Comparison of ENCODE assay signal across 17 mouse cellular contexts in the genomic region with DNA sequence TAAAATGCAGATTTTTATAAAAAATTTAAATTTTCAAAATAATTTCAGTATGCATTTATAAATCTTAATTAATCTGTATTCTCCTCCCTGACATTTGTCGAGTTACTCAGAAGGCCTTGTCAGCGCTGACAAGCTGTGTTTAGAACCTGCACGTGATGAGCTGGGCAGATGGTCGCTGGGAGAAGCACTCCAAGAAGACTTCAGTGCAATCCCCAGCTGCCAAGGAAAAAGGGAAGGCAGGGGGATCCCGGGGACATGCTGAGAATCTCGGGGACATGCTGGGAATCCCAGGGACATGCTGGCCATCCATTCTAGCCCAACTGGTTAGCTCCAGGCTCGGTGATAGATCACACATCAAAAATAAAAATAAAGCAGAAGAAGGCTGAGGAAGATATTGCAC.
A peak's percentile ranks its signal among the peaks of the same experiment; 100 is the strongest.
DNase-seq lines count a peak whose midpoint lies in the region; ATAC-seq lines count a peak whose summit lies in the region.
"Had no signal": no experiment of that assay in that cellular context is flagged by ENCODE, and none has a peak within 500 bp of the region (broad histone marks: within the 10 kb centered on the region; RNA-seq: fewer than 3 reads in every experiment).

No protein-coding gene starts in this region.

- WGBS in forebrain, embryonic 15.5 days, result 58% methylated on average over 7 of the region's 7 CpGs
- 73% methylated on average over 7 of the region's 7 CpGs for WGBS in forebrain, embryonic 12.5 days
- 65% methylated on average over 7 of the region's 7 CpGs for WGBS in midbrain, embryonic 14.5 days

- no peak overlapping the region for H3K9ac ChIP-seq in forebrain, embryonic 15.5 days (replicated peaks)
- H3K9ac ChIP-seq in forebrain, embryonic 12.5 days, result no peak overlapping the region
- H3K9ac ChIP-seq in midbrain, embryonic 14.5 days (replicated peaks; ENCODE audit: low read length), result no peak overlapping the region
- H3K9ac ChIP-seq: heart, embryonic 13.5 days; liver, postnatal 0 days; neural tube, embryonic 13.5 days had no signal

- peak; percentile 18 to 33 for DNase-seq in left cerebral cortex, postnatal 14 days (ENCODE audit: low spot score in 2 of 2)
- DNase-seq in left cerebral cortex, adult 9 months (ENCODE audit: low spot score in 2 of 2), result no peak
- peak; percentile 54 for DNase-seq in brain, embryonic 18.5 days (ENCODE audit: low read depth, low spot score)
- DNase-seq in layer of hippocampus, postnatal 14 days (ENCODE audit: low spot score in 2 of 2), result peak; percentile 8 to 43
- no peak for DNase-seq in midbrain, embryonic 14.5 days
- DNase-seq: adrenal gland, postnatal 14 days; B cell, adult 2 months; cerebellum, adult 9-10 months; kidney, adult 2 months; kidney, postnatal 14 days; liver; liver, postnatal 0 days; thymus, adult 18-20 months had no signal

- H3K9me3 ChIP-seq in forebrain, embryonic 15.5 days, result no peaks in the 10 kb centered on the region
- H3K9me3 ChIP-seq in forebrain, embryonic 12.5 days, result no peaks in the 10 kb centered on the region
- no peaks in the 10 kb centered on the region for H3K9me3 ChIP-seq in midbrain, embryonic 14.5 days (ENCODE audit: control insufficient read depth, low read length)
- H3K9me3 ChIP-seq: heart, embryonic 13.5 days; neural tube, embryonic 13.5 days had no signal

- H3K27me3 ChIP-seq in forebrain, embryonic 15.5 days, result no peaks in the 10 kb centered on the region
- no peaks in the 10 kb centered on the region for H3K27me3 ChIP-seq in forebrain, embryonic 12.5 days
- H3K27me3 ChIP-seq in midbrain, embryonic 14.5 days (ENCODE audit: control insufficient read depth, insufficient read depth, low read length), result no peaks in the 10 kb centered on the region
- H3K27me3 ChIP-seq: neural tube, embryonic 13.5 days had no signal

- no peak overlapping the region for H3K27ac ChIP-seq in forebrain, embryonic 15.5 days (replicated peaks)
- H3K27ac ChIP-seq in forebrain, embryonic 12.5 days, result no peak overlapping the region
- no peak overlapping the region for H3K27ac ChIP-seq in midbrain, embryonic 14.5 days (replicated peaks; ENCODE audit: low read depth, low read length)
- H3K27ac ChIP-seq: heart, embryonic 13.5 days; neural tube, embryonic 13.5 days had no signal

- H3K36me3 ChIP-seq in forebrain, embryonic 15.5 days, result no peaks in the 10 kb centered on the region
- no peaks in the 10 kb centered on the region for H3K36me3 ChIP-seq in forebrain, embryonic 12.5 days (replicated peaks)
- no peaks in the 10 kb centered on the region for H3K36me3 ChIP-seq in midbrain, embryonic 14.5 days (ENCODE audit: control insufficient read depth, insufficient read depth, low read length)
- H3K36me3 ChIP-seq: heart, embryonic 13.5 days; neural tube, embryonic 13.5 days had no signal

- H3K4me1 ChIP-seq in forebrain, embryonic 15.5 days, result no peaks in the 10 kb centered on the region
- H3K4me1 ChIP-seq in forebrain, embryonic 12.5 days, result no peaks in the 10 kb centered on the region
- no peaks in the 10 kb centered on the region for H3K4me1 ChIP-seq in midbrain, embryonic 14.5 days (ENCODE audit: control insufficient read depth, insufficient read depth, low read length)
- H3K4me1 ChIP-seq: heart, embryonic 13.5 days; neural tube, embryonic 13.5 days had no signal

- ATAC-seq in forebrain, embryonic 15.5 days (replicated peaks), result peak; percentile 83
- no peak for ATAC-seq in forebrain, embryonic 12.5 days (ENCODE audit: low FRiP score)
- ATAC-seq in midbrain, embryonic 14.5 days (ENCODE audit: low FRiP score, low TSS enrichment), result no peak
- ATAC-seq: liver, postnatal 0 days had no signal

- intact Hi-C loops in left cerebral cortex, postnatal 14 days (cut with DNase I), result no loop called here

- H3K4me2 ChIP-seq in forebrain, embryonic 15.5 days (replicated peaks), result no peak overlapping the region
- H3K4me2 ChIP-seq in forebrain, embryonic 12.5 days, result no peak overlapping the region
- H3K4me2 ChIP-seq in midbrain, embryonic 14.5 days (ENCODE audit: low read length), result no peak overlapping the region
- H3K4me2 ChIP-seq: heart, embryonic 13.5 days; neural tube, embryonic 13.5 days had no signal

- no peak overlapping the region for H3K4me3 ChIP-seq in forebrain, embryonic 15.5 days
- H3K4me3 ChIP-seq in forebrain, embryonic 12.5 days (replicated peaks), result no peak overlapping the region
- no peak overlapping the region for H3K4me3 ChIP-seq in midbrain, embryonic 14.5 days (replicated peaks; ENCODE audit: low read depth, low read length)
- H3K4me3 ChIP-seq: heart, embryonic 13.5 days; neural tube, embryonic 13.5 days had no signal

Comparison
In these comparisons a context has a peak if more than half of its experiments do, and no peak if none do; other contexts are left out.
1. DNase-seq: peak in left cerebral cortex, postnatal 14 days (2 of 2), brain, embryonic 18.5 days (single experiment) and layer of hippocampus, postnatal 14 days (2 of 2); none in left cerebral cortex, adult 9 months (0 of 2) and midbrain, embryonic 14.5 days (single experiment).